Mouse (Mus musculus) kidney, embryonic 16.5 days (tissue): ENCODE measurements at regions not wholly inside any gene's neighbourhood (a gene's known extent, or its start where the extent isn't known, plus 50 kb on each side); places are given as distances from the start of the nearest gene placed in this dataset.
A peak's percentile ranks its signal among the peaks of the same experiment; 100 is the strongest.

Experiments used
- ATAC-seq: fragments of 200-750 bp; cut with Nextera tagmentation; 2 replicates; pipeline ENCODE4 v1.8.0; 2017; ENCODE audit warnings: moderate TSS enrichment; ENCODE audit not compliant: low FRiP score, low TSS enrichment
- H3K27ac ChIP-seq: fragments of 300-500 bp; sonication (generic); 2 replicates; pipeline ENCODE4 v1.5.1; 2014; ENCODE audit warnings: low read length
- H3K27me3 ChIP-seq: fragments of 300-500 bp; sonication (generic); 2 replicates; pipeline ENCODE4 v1.6.1; 2014; ENCODE audit warnings: low read length, control low read depth, mixed read lengths; ENCODE audit not compliant: insufficient read depth
- H3K36me3 ChIP-seq: fragments of 300-500 bp; sonication (generic); 2 replicates; pipeline ENCODE4 v1.6.1; 2014; ENCODE audit warnings: low read length, control low read depth, mixed read lengths; ENCODE audit not compliant: insufficient read depth
- H3K4me1 ChIP-seq: fragments of 300-500 bp; sonication (generic); 2 replicates; pipeline ENCODE4 v1.6.1; 2014; ENCODE audit warnings: low read length, control low read depth, mixed read lengths; ENCODE audit not compliant: insufficient read depth
- H3K4me2 ChIP-seq: fragments of 300-500 bp; sonication (generic); replicated peaks from 2 replicates; pipeline ENCODE4 v1.6.1; 2014; ENCODE audit warnings: low read depth, low read length
- H3K4me3 ChIP-seq: fragments of 300-500 bp; sonication (generic); 2 replicates; pipeline ENCODE4 v1.5.1; 2014; ENCODE audit warnings: mild to moderate bottlenecking, low read length
- H3K9ac ChIP-seq: fragments of 300-500 bp; sonication (generic); replicated peaks from 2 replicates; pipeline ENCODE4 v1.6.1; 2014; ENCODE audit warnings: low read length
- H3K9me3 ChIP-seq: fragments of 300-500 bp; sonication (generic); 2 replicates; pipeline ENCODE4 v1.6.1; 2016; ENCODE audit warnings: low read length, control low read depth
- WGBS: fragments of 180-500 bp; shearing (Covaris S2); extraction: QIAGEN DNeasy Blood & Tissue Kit; methylation state at CpG from one replicate; pipeline ENCODE4 v1.1.7; 2014; 5-methylcytosine and 5-hydroxymethylcytosine counted together

- no peak overlapping the region for H3K4me3 ChIP-seq
- H3K4me1 ChIP-seq, result no peaks in the 10 kb centered on the region
- no peaks in the 10 kb centered on the region for H3K9me3 ChIP-seq
- H3K9ac ChIP-seq, result no peak overlapping the region
- H3K27me3 ChIP-seq, result no peaks in the 10 kb centered on the region
- WGBS, result 63% methylated on average over 10 of the region's 10 CpGs
- H3K36me3 ChIP-seq, result no peaks in the 10 kb centered on the region
- H3K4me2 ChIP-seq, result no peak overlapping the region
- peak; percentile 73; the same call in 1 of the 2 replicates for ATAC-seq
- no peak overlapping the region for H3K27ac ChIP-seq
These were observed 439.9 kb downstream of the Nyap2 start for GRCm38 (mm10) chr1:81516575-81517210.

- WGBS, result 78% methylated on average over 9 of the region's 9 CpGs
- no peak overlapping the region for H3K27ac ChIP-seq
- no peaks in the 10 kb centered on the region for H3K4me1 ChIP-seq
- ATAC-seq, result no peak
- H3K4me2 ChIP-seq, result no peak overlapping the region
- H3K9ac ChIP-seq, result no peak overlapping the region
- H3K4me3 ChIP-seq, result no peak overlapping the region
- H3K27me3 ChIP-seq, result no peaks in the 10 kb centered on the region
- H3K36me3 ChIP-seq, result no peaks in the 10 kb centered on the region
- no peaks in the 10 kb centered on the region for H3K9me3 ChIP-seq
These were observed 443.9 kb downstream of the Nyap2 start for GRCm38 (mm10) chr1:81520420-81521273.

DNA sequence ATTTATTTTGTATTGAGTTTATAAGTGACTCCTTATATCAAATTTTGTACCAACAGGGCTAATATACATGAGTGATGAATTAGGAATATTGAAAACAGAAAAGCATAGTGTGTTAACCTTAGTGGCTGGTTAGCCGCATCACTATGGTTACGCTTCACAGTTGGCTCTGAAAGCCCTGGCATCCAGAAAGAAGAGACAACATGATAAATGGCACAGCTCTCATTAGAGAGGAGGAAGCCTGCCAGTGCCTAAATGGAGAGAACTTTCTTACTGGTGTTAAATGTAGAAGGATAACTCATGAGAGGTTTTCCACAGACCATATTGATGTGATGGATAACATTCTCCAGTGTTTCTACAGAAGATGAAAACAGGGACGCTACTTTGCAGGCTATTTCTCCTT is 446.2 kb downstream of the Nyap2 start:
- H3K36me3 ChIP-seq, result no peaks in the 10 kb centered on the region
- H3K27ac ChIP-seq, result no peak overlapping the region
- no peaks in the 10 kb centered on the region for H3K9me3 ChIP-seq
- H3K4me2 ChIP-seq, result no peak overlapping the region
- H3K4me1 ChIP-seq, result no peaks in the 10 kb centered on the region
- H3K4me3 ChIP-seq, result no peak overlapping the region
- H3K9ac ChIP-seq, result no peak overlapping the region
- ATAC-seq, result no peak
- WGBS, result 83% methylated on average over 3 of the region's 3 CpGs
- H3K27me3 ChIP-seq, result no peaks in the 10 kb centered on the region

DNA sequence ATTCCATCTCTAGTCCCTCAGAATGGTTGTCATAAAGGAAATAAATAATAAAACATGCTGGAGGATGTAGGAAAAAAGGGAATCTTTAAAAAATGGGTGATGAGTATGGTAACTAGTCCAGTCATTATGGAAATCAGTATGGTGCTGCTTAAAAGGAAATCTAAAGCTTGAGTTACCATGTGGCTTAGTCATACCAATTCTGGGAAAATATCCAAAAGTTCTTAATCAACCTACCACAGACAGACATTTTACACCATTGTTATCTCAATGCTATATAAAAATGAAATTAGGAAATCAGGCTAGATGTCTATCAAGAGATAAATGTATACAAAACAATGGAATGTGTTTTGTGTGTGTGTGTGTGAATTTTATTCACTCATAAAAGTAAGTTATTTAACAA is 449.1 kb downstream of the Nyap2 start:
- ATAC-seq, result no peak

GRCm38 (mm10) chr1:81537836-81538235 is 461.1 kb downstream of the Nyap2 start:
- 62% methylated on average over 5 of the region's 5 CpGs for WGBS
- H3K4me2 ChIP-seq, result no peak overlapping the region
- H3K27ac ChIP-seq, result no peak overlapping the region
- H3K36me3 ChIP-seq, result no peaks in the 10 kb centered on the region
- H3K27me3 ChIP-seq, result no peaks in the 10 kb centered on the region
- H3K4me1 ChIP-seq, result no peaks in the 10 kb centered on the region
- no peak overlapping the region for H3K4me3 ChIP-seq
- H3K9ac ChIP-seq, result no peak overlapping the region
- H3K9me3 ChIP-seq, result no peaks in the 10 kb centered on the region
- ATAC-seq, result no peak

More for the DNA sequence above, 449.1 kb downstream of the Nyap2 start:
- no peak overlapping the region for H3K27ac ChIP-seq
- no peaks in the 10 kb centered on the region for H3K9me3 ChIP-seq
- no peaks in the 10 kb centered on the region for H3K36me3 ChIP-seq
- H3K4me1 ChIP-seq, result no peaks in the 10 kb centered on the region
- no peak overlapping the region for H3K4me2 ChIP-seq
- no peaks in the 10 kb centered on the region for H3K27me3 ChIP-seq
- no peak overlapping the region for H3K9ac ChIP-seq
- H3K4me3 ChIP-seq, result no peak overlapping the region

DNA sequence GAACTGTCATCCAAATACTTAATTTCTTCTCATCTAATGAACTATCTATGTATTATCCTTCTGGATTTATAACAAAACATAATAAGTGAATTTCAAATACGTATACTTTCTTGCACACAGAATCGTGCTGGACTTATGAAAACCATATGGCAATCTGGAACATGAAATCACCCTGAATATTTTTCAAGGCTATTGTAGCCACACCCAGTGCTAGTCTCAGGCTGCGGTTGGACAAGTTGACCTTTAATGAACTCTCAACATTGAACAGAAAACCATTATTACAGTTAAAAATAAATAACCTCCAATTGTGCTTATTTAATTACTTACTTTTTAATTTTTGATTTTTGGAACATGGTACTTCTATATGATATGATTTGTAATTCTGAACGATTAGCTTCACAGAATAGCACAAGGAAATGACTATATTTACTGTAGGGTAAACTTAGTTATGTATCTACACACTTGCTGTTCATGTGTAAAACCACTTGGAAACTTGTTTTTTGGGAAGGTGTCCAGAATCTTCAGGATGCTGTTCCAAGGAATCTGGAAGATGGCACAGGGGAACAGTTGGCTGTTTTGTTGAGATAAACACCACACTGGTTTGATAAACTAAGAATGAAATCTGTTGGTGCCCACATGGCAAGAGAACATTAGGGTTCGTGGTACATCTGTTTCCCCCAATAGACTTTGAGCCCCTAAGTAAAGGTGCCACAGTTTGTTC is 463.0 kb downstream of the Nyap2 start:
- H3K27me3 ChIP-seq, result no peaks in the 10 kb centered on the region

DNA sequence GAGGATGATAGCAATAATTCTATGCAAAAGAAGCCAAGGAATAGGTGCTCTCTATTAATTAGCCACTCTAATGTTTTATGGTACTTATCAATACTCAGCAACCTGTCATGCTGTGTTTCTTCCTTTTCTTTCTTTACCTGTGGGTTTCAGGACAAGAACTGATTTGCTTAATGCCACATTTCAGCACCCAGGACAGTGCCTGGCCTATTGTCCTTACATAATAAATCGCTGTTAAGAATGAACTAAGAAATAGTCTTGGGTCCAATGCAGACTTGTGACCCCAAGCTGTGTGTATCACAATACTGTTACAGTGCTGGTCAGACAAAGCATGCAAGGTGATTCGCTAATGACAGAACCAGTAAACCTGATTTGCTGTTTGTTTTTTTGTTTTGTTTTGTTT is 472.2 kb downstream of the Nyap2 start:
- WGBS, result 70% methylated on average over 2 of the region's 2 CpGs
- Histone ChIP-seq H3K27me3 (no peaks in the 10 kb centered on the region), H3K36me3 (no peaks in the 10 kb centered on the region)

More for the DNA sequence above, 463.0 kb downstream of the Nyap2 start:
- no peak overlapping the region for H3K4me3 ChIP-seq
- no peaks in the 10 kb centered on the region for H3K4me1 ChIP-seq
- no peaks in the 10 kb centered on the region for H3K9me3 ChIP-seq
- no peak overlapping the region for H3K4me2 ChIP-seq
- ATAC-seq, result no peak
- WGBS, result 78% methylated on average over 5 of the region's 5 CpGs
- no peak overlapping the region for H3K9ac ChIP-seq
- H3K36me3 ChIP-seq, result no peaks in the 10 kb centered on the region
- no peak overlapping the region for H3K27ac ChIP-seq

GRCm38 (mm10) chr1:81549706-81550105 is 473.0 kb downstream of the Nyap2 start:
- ATAC-seq, result no peak
- H3K4me1 ChIP-seq, result no peaks in the 10 kb centered on the region
- no peaks in the 10 kb centered on the region for H3K36me3 ChIP-seq
- H3K27me3 ChIP-seq, result no peaks in the 10 kb centered on the region
- no peak overlapping the region for H3K4me3 ChIP-seq
- H3K9ac ChIP-seq, result no peak overlapping the region
- H3K9me3 ChIP-seq, result no peaks in the 10 kb centered on the region
- H3K27ac ChIP-seq, result no peak overlapping the region
- H3K4me2 ChIP-seq, result no peak overlapping the region
- WGBS, result 88% methylated on average over 5 of the region's 5 CpGs

More for the DNA sequence above, 472.2 kb downstream of the Nyap2 start:
- no peaks in the 10 kb centered on the region for H3K9me3 ChIP-seq
- H3K4me1 ChIP-seq, result no peaks in the 10 kb centered on the region
- H3K9ac ChIP-seq, result no peak overlapping the region
- no peak overlapping the region for H3K4me2 ChIP-seq
- no peak overlapping the region for H3K4me3 ChIP-seq
- no peak overlapping the region for H3K27ac ChIP-seq
- no peak for ATAC-seq

DNA sequence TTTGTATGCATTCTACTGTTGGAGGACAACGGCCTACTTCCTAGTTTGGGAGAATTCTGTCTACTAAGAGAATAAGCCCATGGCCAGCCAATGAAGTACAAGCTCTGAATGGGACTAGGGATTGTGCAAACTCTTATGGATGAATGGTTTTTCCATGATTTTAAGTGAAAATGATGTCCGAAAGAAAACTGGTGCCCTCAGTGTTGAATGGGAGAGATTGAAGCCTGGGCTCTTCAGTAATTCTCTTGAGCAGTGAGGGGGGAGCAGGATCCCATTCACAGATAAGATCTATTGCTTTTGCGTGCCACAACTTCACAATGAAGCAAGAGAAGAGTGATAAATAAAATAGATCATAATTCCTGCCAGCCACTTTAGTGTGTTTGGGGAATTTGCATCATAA is 476.0 kb downstream of the Nyap2 start:
- no peak overlapping the region for H3K4me2 ChIP-seq
- H3K36me3 ChIP-seq, result no peaks in the 10 kb centered on the region
- H3K9ac ChIP-seq, result no peak overlapping the region
- no peak overlapping the region for H3K27ac ChIP-seq
- no peaks in the 10 kb centered on the region for H3K4me1 ChIP-seq
- 79% methylated on average over 3 of the region's 3 CpGs for WGBS
- ATAC-seq, result no peak
- H3K27me3 ChIP-seq, result no peaks in the 10 kb centered on the region
- H3K9me3 ChIP-seq, result no peaks in the 10 kb centered on the region
- no peak overlapping the region for H3K4me3 ChIP-seq
